Mouse (Mus musculus): ENCODE data around the gene Gabarapl2. TPM values are rescaled to one million over a fixed set of nuclear protein-coding genes. Genes with fewer than 3 reads are reported as not detected.

The Gabarapl2 gene
- polyA plus RNA-seq, 1 experiment: 44.6 TPM

- H3K27me3 ChIP-seq (ENCODE audit: control insufficient read depth, insufficient read depth, insufficient read length): no peaks in the 10 kb centered on the region
- TF ChIP-seq USF1 (IDR thresholded peaks at IDR 0.05; ENCODE audit: low read depth) (no peak), MYOG (IDR thresholded peaks at IDR 0.05; ENCODE audit: control insufficient read depth, extremely low read depth, insufficient read length) (no peak), CTCF (IDR thresholded peaks at IDR 0.05; ENCODE audit: control insufficient read depth, insufficient read depth, insufficient read length) (no peak), MYOD1 (IDR thresholded peaks at IDR 0.05; ENCODE audit: control insufficient read depth, insufficient read length, low read depth) (no peak), CEBPB (IDR thresholded peaks at IDR 0.05; ENCODE audit: low read depth) (no peak), FOSL1 (IDR thresholded peaks at IDR 0.05; ENCODE audit: insufficient read depth, low read length, poor library complexity, severe bottlenecking) (no peak)
- H3K79me2 ChIP-seq (ENCODE audit: control insufficient read depth, insufficient read depth): no peaks in the 10 kb centered on the region
- no peak overlapping the region for H3K4me3 ChIP-seq (ENCODE audit: insufficient read depth, poor library complexity, severe bottlenecking)
- peaks cover 40% of the 10 kb centered on the region for H3K36me3 ChIP-seq (ENCODE audit: control insufficient read depth, insufficient read depth)
- no peak overlapping the region for H3ac ChIP-seq (ENCODE audit: control insufficient read depth, insufficient read length, low read depth)
- no peaks in the 10 kb centered on the region for H3K79me3 ChIP-seq (ENCODE audit: low read depth)
Observed at GRCm38 (mm10) chr8:111984511-111984910, 44.0 kb downstream of the Gabarapl2 start.

DNA sequence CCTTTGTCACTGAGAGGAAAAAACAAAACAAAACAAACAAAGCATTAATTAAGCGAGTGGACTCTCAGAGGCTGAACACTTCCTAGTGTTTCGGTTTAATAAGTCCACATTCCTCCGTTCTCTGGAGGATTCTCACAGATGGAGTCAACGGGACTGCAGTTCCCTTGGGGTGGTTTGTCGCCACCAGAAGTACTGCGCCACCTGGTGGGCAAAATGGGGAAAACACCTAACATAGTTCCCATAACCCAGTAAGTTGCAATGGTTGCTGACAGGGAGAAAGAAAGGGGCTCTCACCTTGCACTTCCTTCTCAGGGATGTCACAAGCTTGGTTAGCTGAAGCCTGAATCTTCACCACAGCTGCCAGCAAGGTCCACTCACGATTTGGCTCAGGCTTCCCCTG is 49.4 kb downstream of the Gabarapl2 start:
- TF ChIP-seq CTCF (IDR thresholded peaks at IDR 0.05; ENCODE audit: control insufficient read depth, insufficient read depth, insufficient read length): peak; percentile 46
- no peak for TF ChIP-seq MYOD1 (IDR thresholded peaks at IDR 0.05; ENCODE audit: control insufficient read depth, insufficient read length, low read depth)
- TF ChIP-seq FOSL1 (IDR thresholded peaks at IDR 0.05; ENCODE audit: insufficient read depth, low read length, poor library complexity, severe bottlenecking): no peak
- TF ChIP-seq MAX (IDR thresholded peaks at IDR 0.05): no peak
- TF ChIP-seq USF1 (IDR thresholded peaks at IDR 0.05; ENCODE audit: low read depth): no peak
- no peak for TF ChIP-seq MYOG (IDR thresholded peaks at IDR 0.05; ENCODE audit: control insufficient read depth, extremely low read depth, insufficient read length)
- TF ChIP-seq CEBPB (IDR thresholded peaks at IDR 0.05; ENCODE audit: low read depth): no peak
- no peak overlapping the region for H3K4me3 ChIP-seq (ENCODE audit: insufficient read depth, poor library complexity, severe bottlenecking)
- no peaks in the 10 kb centered on the region for H3K27me3 ChIP-seq (ENCODE audit: control insufficient read depth, insufficient read depth, insufficient read length)
- peaks cover 12% of the 10 kb centered on the region for H3K79me2 ChIP-seq (ENCODE audit: control insufficient read depth, insufficient read depth)
- peaks cover 45% of the 10 kb centered on the region for H3K36me3 ChIP-seq (ENCODE audit: control insufficient read depth, insufficient read depth)
- H3K79me3 ChIP-seq (ENCODE audit: low read depth): no peaks in the 10 kb centered on the region
- H3ac ChIP-seq (ENCODE audit: control insufficient read depth, insufficient read length, low read depth): no peak overlapping the region

GRCm38 (mm10) chr8:111991278-111991677 is 50.8 kb downstream of the Gabarapl2 start:
- H3K27me3 ChIP-seq (ENCODE audit: control insufficient read depth, insufficient read depth, insufficient read length): no peaks in the 10 kb centered on the region
- H3K36me3 ChIP-seq (ENCODE audit: control insufficient read depth, insufficient read depth): peaks cover 55% of the 10 kb centered on the region
- H3ac ChIP-seq (ENCODE audit: control insufficient read depth, insufficient read length, low read depth): no peak overlapping the region
- H3K79me2 ChIP-seq (ENCODE audit: control insufficient read depth, insufficient read depth): peaks cover 12% of the 10 kb centered on the region
- H3K4me3 ChIP-seq (ENCODE audit: insufficient read depth, poor library complexity, severe bottlenecking): peak overlapping the region; percentile 90
- TF ChIP-seq CTCF (IDR thresholded peaks at IDR 0.05; ENCODE audit: control insufficient read depth, insufficient read depth, insufficient read length): no peak
- no peak for TF ChIP-seq USF1 (IDR thresholded peaks at IDR 0.05; ENCODE audit: low read depth)
- no peak for TF ChIP-seq FOSL1 (IDR thresholded peaks at IDR 0.05; ENCODE audit: insufficient read depth, low read length, poor library complexity, severe bottlenecking)
- no peak for TF ChIP-seq MAX (IDR thresholded peaks at IDR 0.05)
- TF ChIP-seq MYOD1 (IDR thresholded peaks at IDR 0.05; ENCODE audit: control insufficient read depth, insufficient read length, low read depth): no peak
- no peak for TF ChIP-seq MYOG (IDR thresholded peaks at IDR 0.05; ENCODE audit: control insufficient read depth, extremely low read depth, insufficient read length)
- no peak for TF ChIP-seq CEBPB (IDR thresholded peaks at IDR 0.05; ENCODE audit: low read depth)
- H3K79me3 ChIP-seq (ENCODE audit: low read depth): no peaks in the 10 kb centered on the region

GRCm38 (mm10) chr8:111992013-111992702 is 51.7 kb downstream of the Gabarapl2 start, which contains the start of gene Adat1:
Adat1 (minus strand) TSS chr8:111992302.
- peak within 1 kb of the TSS; percentile 78 for H3ac ChIP-seq (ENCODE audit: control insufficient read depth, insufficient read length, low read depth)
- H3K36me3 ChIP-seq (ENCODE audit: control insufficient read depth, insufficient read depth): peaks cover 60% of the 10 kb centered on the region
- no peaks in the 10 kb centered on the region for H3K79me3 ChIP-seq (ENCODE audit: low read depth)
- peak within 1 kb of the TSS; percentile 90 for H3K4me3 ChIP-seq (ENCODE audit: insufficient read depth, poor library complexity, severe bottlenecking)
- H3K27me3 ChIP-seq (ENCODE audit: control insufficient read depth, insufficient read depth, insufficient read length): no peaks in the 10 kb centered on the region
- TF ChIP-seq MAX (IDR thresholded peaks at IDR 0.05): peak; percentile 94
- no peak for TF ChIP-seq CTCF (IDR thresholded peaks at IDR 0.05; ENCODE audit: control insufficient read depth, insufficient read depth, insufficient read length)
- TF ChIP-seq MYOG (IDR thresholded peaks at IDR 0.05; ENCODE audit: control insufficient read depth, extremely low read depth, insufficient read length): no peak
- TF ChIP-seq CEBPB (IDR thresholded peaks at IDR 0.05; ENCODE audit: low read depth): no peak
- no peak for TF ChIP-seq FOSL1 (IDR thresholded peaks at IDR 0.05; ENCODE audit: insufficient read depth, low read length, poor library complexity, severe bottlenecking)
- TF ChIP-seq USF1 (IDR thresholded peaks at IDR 0.05; ENCODE audit: low read depth): no peak
- H3K79me2 ChIP-seq (ENCODE audit: control insufficient read depth, insufficient read depth): peaks cover 12% of the 10 kb centered on the region

DNA sequence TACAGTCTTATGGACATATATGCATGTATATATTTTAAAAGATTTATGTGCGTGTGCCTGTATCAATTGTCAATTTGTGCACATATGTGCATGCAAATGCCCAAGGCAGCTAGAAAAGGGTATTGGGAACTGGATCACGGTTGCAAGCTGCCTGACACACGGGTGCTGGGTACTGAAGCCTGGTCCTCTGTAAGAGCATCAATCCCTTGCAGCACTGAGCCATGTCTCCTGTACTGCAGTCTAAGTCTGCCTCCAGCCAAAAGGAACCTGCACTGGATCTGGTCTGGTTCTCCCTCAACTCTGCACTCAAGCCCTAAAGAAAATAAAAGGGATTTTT is 52.2 kb downstream of the Gabarapl2 start:
- Histone ChIP-seq H3K27me3 (ENCODE audit: control insufficient read depth, insufficient read depth, insufficient read length) (no peaks in the 10 kb centered on the region), H3K79me2 (ENCODE audit: control insufficient read depth, insufficient read depth) (peaks cover 12% of the 10 kb centered on the region), H3ac (ENCODE audit: control insufficient read depth, insufficient read length, low read depth) (no peak overlapping the region), H3K4me3 (ENCODE audit: insufficient read depth, poor library complexity, severe bottlenecking) (no peak overlapping the region), H3K79me3 (ENCODE audit: low read depth) (no peaks in the 10 kb centered on the region), H3K36me3 (ENCODE audit: control insufficient read depth, insufficient read depth) (peaks cover 62% of the 10 kb centered on the region)
- TF ChIP-seq CEBPB (IDR thresholded peaks at IDR 0.05; ENCODE audit: low read depth): no peak
- no peak for TF ChIP-seq MYOD1 (IDR thresholded peaks at IDR 0.05; ENCODE audit: control insufficient read depth, insufficient read length, low read depth)
- no peak for TF ChIP-seq USF1 (IDR thresholded peaks at IDR 0.05; ENCODE audit: low read depth)
- TF ChIP-seq MAX (IDR thresholded peaks at IDR 0.05): no peak
- TF ChIP-seq CTCF (IDR thresholded peaks at IDR 0.05; ENCODE audit: control insufficient read depth, insufficient read depth, insufficient read length): no peak
- TF ChIP-seq FOSL1 (IDR thresholded peaks at IDR 0.05; ENCODE audit: insufficient read depth, low read length, poor library complexity, severe bottlenecking): no peak
- TF ChIP-seq MYOG (IDR thresholded peaks at IDR 0.05; ENCODE audit: control insufficient read depth, extremely low read depth, insufficient read length): no peak

Other genes starting within 250 kb of the Gabarapl2 start
- 1.5 TPM for gene Ctrb1, start 249.7 kb upstream of the Gabarapl2 start, polyA plus RNA-seq (2012; fragmentation: generic; extraction: Trizol)
- gene Bcar1, start 196.9 kb upstream of the Gabarapl2 start, polyA plus RNA-seq (2012; fragmentation: generic; extraction: Trizol): 136 TPM
- gene Cfdp1, start 86.4 kb upstream of the Gabarapl2 start, polyA plus RNA-seq (2012; fragmentation: generic; extraction: Trizol): 58.8 TPM
- 1.1 TPM for gene Tmem170, start 64.0 kb upstream of the Gabarapl2 start, polyA plus RNA-seq (2012; fragmentation: generic; extraction: Trizol)
- gene Chst5, start 30.3 kb upstream of the Gabarapl2 start, polyA plus RNA-seq (2012; fragmentation: generic; extraction: Trizol): not detected
- 2.2 TPM for gene Tmem231, start 6.8 kb upstream of the Gabarapl2 start, polyA plus RNA-seq (2012; fragmentation: generic; extraction: Trizol)
- 4.0 TPM for gene Adat1, start 51.6 kb downstream of the Gabarapl2 start, polyA plus RNA-seq (2012; fragmentation: generic; extraction: Trizol)
- gene Kars, start 70.6 kb downstream of the Gabarapl2 start, polyA plus RNA-seq (2012; fragmentation: generic; extraction: Trizol): 205 TPM
- gene Terf2ip, start 70.7 kb downstream of the Gabarapl2 start, polyA plus RNA-seq (2012; fragmentation: generic; extraction: Trizol): 5.8 TPM
- 0.23 TPM for gene Gm6793, start 74.3 kb downstream of the Gabarapl2 start, polyA plus RNA-seq (2012; fragmentation: generic; extraction: Trizol)